Mouse (Mus musculus) stomach, embryonic 15.5 days (tissue): ENCODE measurements around the gene Cxcl9. TPM values are rescaled to one million over a fixed set of nuclear protein-coding genes. Genes with fewer than 3 reads are reported as not detected.
A peak's percentile ranks its signal among the peaks of the same experiment; 100 is the strongest.

Experiments
- ATAC-seq: fragments of 200-750 bp; cut with Nextera tagmentation; 2 replicates; pipeline ENCODE4 v1.8.0; 2017; ENCODE audit warnings: low read depth, moderate number of reproducible peaks, moderate TSS enrichment; ENCODE audit not compliant: insufficient read depth, low FRiP score
- H3K27ac ChIP-seq: fragments of 300-500 bp; sonication (generic); 2 replicates; pipeline ENCODE4 v1.5.1; 2015; ENCODE audit warnings: mild to moderate bottlenecking, inconsistent platforms
- H3K27me3 ChIP-seq: fragments of 300-500 bp; sonication (generic); replicated peaks from 2 replicates; pipeline ENCODE4 v1.6.1; 2015; ENCODE audit warnings: inconsistent platforms
- H3K36me3 ChIP-seq: fragments of 300-500 bp; sonication (generic); 2 replicates; pipeline ENCODE4 v1.6.1; 2015; ENCODE audit warnings: inconsistent platforms
- H3K4me1 ChIP-seq: fragments of 300-500 bp; sonication (generic); 2 replicates; pipeline ENCODE4 v1.6.1; 2015; ENCODE audit warnings: inconsistent platforms
- H3K4me2 ChIP-seq: fragments of 300-500 bp; sonication (generic); 2 replicates; pipeline ENCODE4 v1.6.1; 2015; ENCODE audit warnings: mild to moderate bottlenecking, inconsistent platforms
- H3K4me3 ChIP-seq: fragments of 300-500 bp; sonication (generic); replicated peaks from 2 replicates; pipeline ENCODE4 v1.5.1; 2015; ENCODE audit warnings: inconsistent platforms
- H3K9ac ChIP-seq: fragments of 300-500 bp; sonication (generic); 2 replicates; pipeline ENCODE4 v1.6.1; 2015; ENCODE audit warnings: inconsistent platforms
- H3K9me3 ChIP-seq: fragments of 300-500 bp; sonication (generic); 2 replicates; pipeline ENCODE4 v1.6.1; 2016; ENCODE audit warnings: inconsistent platforms
- WGBS: fragments of 180-500 bp; shearing (Covaris S2); methylation state at CpG from one replicate; pipeline ENCODE4 v1.1.7; 2015; 5-methylcytosine and 5-hydroxymethylcytosine counted together
- polyA plus RNA-seq: library from polyadenylated mRNA; unstranded; fragments of >200 nt; fragmentation: Nextera tagmentation; extraction: Ambion mirVana; gene quantifications from 2 replicates; pipeline ENCODE4 v1.2.1, GENCODE M21; 2015

Cxcl9 gene
- polyA plus RNA-seq, 1 experiment from 2014 or later, result not detected

DNA sequence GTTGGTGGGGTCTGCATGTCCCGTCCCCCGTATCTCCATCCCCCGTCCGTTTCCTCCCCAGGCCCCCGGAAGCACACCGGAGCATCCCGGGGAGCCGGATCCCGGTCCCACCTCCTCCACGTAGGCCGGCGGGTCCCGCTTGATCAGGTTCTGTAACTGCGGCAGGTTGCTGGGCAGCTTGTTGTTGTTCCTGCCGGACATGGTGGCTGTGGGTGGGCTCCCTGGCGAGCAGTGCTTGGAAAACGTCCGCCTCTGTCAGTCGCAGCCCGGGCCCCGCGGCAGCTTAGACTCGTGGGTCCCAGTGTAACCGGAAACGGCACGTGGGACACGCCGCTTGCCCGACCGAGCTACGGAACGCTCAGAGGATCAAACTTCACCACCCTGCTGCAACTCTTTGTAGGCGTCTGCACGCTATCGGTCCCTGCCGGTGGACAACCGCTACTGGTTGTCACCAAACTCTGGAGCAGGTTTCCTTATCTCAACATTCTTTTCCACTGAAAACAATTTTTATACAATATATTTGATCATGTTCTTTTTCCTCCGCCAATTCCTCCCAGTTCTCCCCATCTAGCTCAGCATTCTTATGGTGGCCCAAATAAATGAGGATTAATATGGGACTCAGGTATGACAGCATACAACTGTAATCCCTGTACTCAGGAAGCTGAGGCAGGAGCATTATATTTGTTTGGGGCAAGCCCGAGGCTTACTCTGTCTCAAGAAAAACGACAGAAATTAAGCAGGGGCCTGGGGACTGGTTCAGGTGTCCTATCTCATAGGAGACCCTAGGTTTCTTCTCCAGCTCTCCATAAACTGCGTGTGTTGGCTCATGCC, 18.0 kb downstream of the Cxcl9 start, which contains the start of gene Sdad1:
Gene Sdad1, minus strand, starts transcription at position 799 of the 831 bp plus-strand sequence.
- Histone ChIP-seq H3K27me3 (no peaks in the 10 kb centered on the region), H3K27ac (peak within 1 kb of the TSS; percentile 64), H3K36me3 (peaks cover 8% of the 10 kb centered on the region), H3K9ac (peak within 1 kb of the TSS; percentile 64), H3K4me3 (peak within 1 kb of the TSS; percentile 86), H3K4me2 (peak within 1 kb of the TSS; percentile 67), H3K4me1 (peaks cover 13% of the 10 kb centered on the region), H3K9me3 (no peaks in the 10 kb centered on the region)
- peak; percentile 96 for ATAC-seq
- WGBS, result 2% methylated on average over 41 of the region's 41 CpGs

DNA sequence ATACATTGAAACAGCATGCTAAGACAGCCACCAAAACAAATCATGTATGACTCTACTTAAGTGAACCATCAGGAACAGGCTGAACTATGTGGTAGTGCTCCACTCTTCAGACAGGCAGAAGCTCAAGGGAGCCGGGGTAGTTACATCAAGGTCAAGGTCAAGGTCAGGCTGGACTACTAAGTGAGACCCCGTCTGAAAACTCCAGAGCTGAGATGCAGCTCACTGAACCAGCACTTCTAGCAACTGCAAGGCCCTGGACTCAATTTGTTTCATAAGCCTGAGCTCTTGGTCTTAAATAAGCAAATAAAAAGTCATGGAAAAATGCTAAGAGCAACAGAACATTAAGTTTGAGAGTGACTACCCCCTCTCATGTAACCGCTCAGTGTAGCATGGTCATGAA, 23.6 kb downstream of the Cxcl9 start:
- Histone ChIP-seq H3K9ac (no peak overlapping the region), H3K9me3 (no peaks in the 10 kb centered on the region), H3K4me1 (peaks cover 9% of the 10 kb centered on the region), H3K36me3 (peaks cover 44% of the 10 kb centered on the region), H3K27me3 (no peaks in the 10 kb centered on the region), H3K27ac (no peak overlapping the region), H3K4me3 (no peak overlapping the region), H3K4me2 (no peak overlapping the region)
- ATAC-seq, result no peak
- 90% methylated on average over 3 of the region's 3 CpGs for WGBS

DNA sequence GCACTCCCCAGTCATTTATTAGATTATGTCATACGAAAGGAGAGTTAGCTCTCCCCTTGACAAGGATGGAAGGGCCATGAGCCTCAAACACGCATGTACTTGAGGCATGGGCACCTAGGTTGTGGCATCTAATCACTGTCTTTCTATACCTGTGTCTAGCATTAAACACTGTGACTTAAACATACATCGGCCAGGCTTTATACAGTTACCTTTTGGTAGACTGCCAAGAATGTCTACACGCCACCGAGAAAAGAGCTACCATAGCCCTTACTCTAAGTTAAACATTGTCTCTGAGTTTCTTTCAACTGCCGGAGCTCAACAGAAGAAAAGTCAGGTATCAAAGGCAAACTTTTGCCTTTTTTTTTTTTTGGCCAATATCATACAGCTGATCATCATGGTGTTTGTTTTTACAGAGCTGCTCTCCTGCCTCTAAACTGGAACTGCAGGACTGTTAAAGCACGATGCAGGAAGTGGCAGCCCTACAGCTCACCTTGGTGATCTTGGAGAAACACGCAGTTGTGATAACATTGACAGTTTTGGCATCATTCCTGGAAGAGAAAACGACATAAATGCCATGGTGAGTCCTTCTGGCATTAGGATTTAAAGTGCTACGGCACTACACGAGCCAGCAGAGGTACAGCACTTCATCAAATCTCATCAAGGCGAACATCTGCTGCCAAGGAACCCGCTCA, 25.6 kb downstream of the Cxcl9 start:
- Histone ChIP-seq H3K27ac (no peak overlapping the region), H3K36me3 (peaks cover 51% of the 10 kb centered on the region), H3K4me2 (no peak overlapping the region), H3K4me1 (no peaks in the 10 kb centered on the region), H3K9ac (no peak overlapping the region), H3K4me3 (no peak overlapping the region), H3K9me3 (no peaks in the 10 kb centered on the region), H3K27me3 (no peaks in the 10 kb centered on the region)
- ATAC-seq, result peak; percentile 66; the same call in 1 of the 2 replicates
- WGBS, result 77% methylated on average over 13 of the region's 13 CpGs

DNA sequence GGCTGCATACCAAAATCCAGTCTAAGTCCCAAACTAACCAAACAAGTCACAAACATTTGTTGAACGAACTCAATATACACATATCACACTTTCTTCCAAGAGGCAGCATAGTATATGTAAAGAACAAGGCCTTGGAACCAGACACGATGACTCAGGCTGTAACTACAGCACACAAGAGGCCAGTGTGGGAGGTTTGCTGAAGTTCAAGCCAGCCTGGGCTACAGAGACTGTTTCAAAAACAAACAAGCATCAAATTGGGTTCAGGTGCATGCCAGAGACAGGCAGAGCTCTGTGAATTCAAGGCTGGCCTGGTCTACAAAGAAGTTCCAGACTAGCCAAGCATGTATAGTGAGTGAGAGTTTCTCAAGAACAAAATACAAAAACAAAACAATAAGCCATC, 33.4 kb downstream of the Cxcl9 start:
- Histone ChIP-seq H3K4me3 (no peak overlapping the region), H3K4me1 (no peaks in the 10 kb centered on the region), H3K27me3 (no peaks in the 10 kb centered on the region), H3K36me3 (peaks cover 60% of the 10 kb centered on the region), H3K9me3 (no peaks in the 10 kb centered on the region), H3K27ac (no peak overlapping the region), H3K9ac (no peak overlapping the region), H3K4me2 (no peak overlapping the region)
- 95% methylated on average over 2 of the region's 2 CpGs for WGBS
- no peak for ATAC-seq

- no peak overlapping the region for H3K4me3 ChIP-seq
- H3K9me3 ChIP-seq, result no peaks in the 10 kb centered on the region
- peaks cover 63% of the 10 kb centered on the region for H3K36me3 ChIP-seq
- 77% methylated on average over 6 of the region's 6 CpGs for WGBS
- peak; percentile 61; the same call in 1 of the 2 replicates for ATAC-seq
- no peaks in the 10 kb centered on the region for H3K27me3 ChIP-seq
- no peak overlapping the region; the same call in 1 of the 2 replicates for H3K27ac ChIP-seq
- H3K4me2 ChIP-seq, result no peak overlapping the region
- H3K9ac ChIP-seq, result no peak overlapping the region
- no peaks in the 10 kb centered on the region for H3K4me1 ChIP-seq
Observed at GRCm38 (mm10) chr5:92291652-92292414, 36.0 kb downstream of the Cxcl9 start.

- H3K9me3 ChIP-seq, result no peaks in the 10 kb centered on the region
- no peak overlapping the region for H3K27ac ChIP-seq
- no peak overlapping the region for H3K9ac ChIP-seq
- H3K4me1 ChIP-seq, result no peaks in the 10 kb centered on the region
- no peak overlapping the region for H3K4me3 ChIP-seq
- no peak overlapping the region for H3K4me2 ChIP-seq
- H3K27me3 ChIP-seq, result no peaks in the 10 kb centered on the region
- 80% methylated on average over 6 of the region's 6 CpGs for WGBS
- ATAC-seq, result no peak
- peaks cover 55% of the 10 kb centered on the region for H3K36me3 ChIP-seq
Observed at GRCm38 (mm10) chr5:92287840-92288239, 40.0 kb downstream of the Cxcl9 start.

GRCm38 (mm10) chr5:92283107-92283506, 44.8 kb downstream of the Cxcl9 start:
- 43% methylated on average over 3 of the region's 3 CpGs for WGBS
- H3K27me3 ChIP-seq, result no peaks in the 10 kb centered on the region
- ATAC-seq, result no peak

DNA sequence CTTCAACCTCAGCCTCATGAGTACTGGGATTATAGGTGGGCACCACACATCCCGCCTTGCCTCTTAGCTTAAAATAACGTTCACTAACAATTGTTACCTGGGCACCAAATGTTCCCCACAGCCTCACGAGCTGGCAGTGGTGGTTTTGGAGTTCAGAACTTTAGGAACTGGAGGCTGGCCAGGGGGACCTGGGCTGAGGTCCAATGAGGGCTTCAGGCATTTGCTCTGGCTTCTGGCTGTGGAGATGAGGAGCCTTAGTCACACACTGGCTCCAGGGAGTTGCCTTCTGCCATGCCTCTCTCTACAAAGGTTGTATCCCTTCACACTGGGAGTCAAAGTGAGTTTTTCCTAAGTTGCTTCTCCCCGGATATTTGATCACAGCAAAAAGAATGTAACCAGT, 45.3 kb downstream of the Cxcl9 start:
- WGBS, result 69% methylated on average over 4 of the region's 4 CpGs
- H3K27me3 ChIP-seq, result no peaks in the 10 kb centered on the region
- no peak overlapping the region for H3K4me3 ChIP-seq
- H3K4me1 ChIP-seq, result peaks cover 8% of the 10 kb centered on the region; the same call in 1 of the 2 replicates
- H3K9me3 ChIP-seq, result no peaks in the 10 kb centered on the region
- no peak overlapping the region for H3K4me2 ChIP-seq
- H3K27ac ChIP-seq, result peak overlapping the region; percentile 28; the same call in 1 of the 2 replicates
- H3K9ac ChIP-seq, result no peak overlapping the region
- ATAC-seq, result no peak
- peaks cover 14% of the 10 kb centered on the region for H3K36me3 ChIP-seq

More at GRCm38 (mm10) chr5:92283107-92283506, 44.8 kb downstream of the Cxcl9 start:
- Histone ChIP-seq H3K4me1 (peaks cover 8% of the 10 kb centered on the region; the same call in 1 of the 2 replicates), H3K36me3 (peaks cover 18% of the 10 kb centered on the region), H3K27ac (peak overlapping the region; percentile 28; the same call in 1 of the 2 replicates), H3K9ac (no peak overlapping the region), H3K4me3 (no peak overlapping the region), H3K9me3 (no peaks in the 10 kb centered on the region), H3K4me2 (no peak overlapping the region)

DNA sequence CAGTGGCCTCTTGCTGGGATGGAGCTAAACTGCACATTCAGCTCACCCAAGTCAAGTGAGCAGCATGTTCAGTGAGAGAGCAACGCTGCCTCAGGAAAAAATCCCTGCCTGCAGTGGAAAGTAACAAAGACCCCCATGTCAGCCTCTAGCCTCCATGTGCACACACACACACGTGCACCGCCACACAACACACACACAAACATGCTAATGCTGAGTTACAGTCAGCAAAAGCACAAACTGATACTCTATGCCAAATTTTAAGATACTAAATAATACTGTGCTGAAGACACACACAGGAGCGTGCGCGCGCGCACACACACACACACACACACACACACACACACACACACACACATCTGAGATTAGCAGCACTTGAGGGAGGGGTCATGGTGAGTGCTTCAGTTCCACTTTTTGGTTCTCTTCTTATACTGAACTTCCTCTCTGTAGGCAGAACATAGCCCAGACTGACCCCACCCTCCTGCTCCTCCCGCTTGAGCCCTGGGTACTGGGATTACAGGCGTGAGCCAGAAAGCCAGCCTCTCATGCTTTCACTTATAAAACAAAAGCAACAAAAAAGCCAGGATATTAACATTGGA, 48.8 kb downstream of the Cxcl9 start:
- H3K9ac ChIP-seq, result no peak overlapping the region
- no peaks in the 10 kb centered on the region for H3K36me3 ChIP-seq
- no peak overlapping the region for H3K4me3 ChIP-seq
- 72% methylated on average over 10 of the region's 10 CpGs for WGBS
- no peak for ATAC-seq
- H3K4me1 ChIP-seq, result peaks cover 8% of the 10 kb centered on the region; the same call in 1 of the 2 replicates
- 0 out of 2 replicates have a peak overlapping the region, but pooled peaks have one; percentile 51 for H3K27ac ChIP-seq
- H3K4me2 ChIP-seq, result 0 out of 2 replicates have a peak overlapping the region, but pooled peaks have one; percentile 90
- no peaks in the 10 kb centered on the region for H3K9me3 ChIP-seq
- H3K27me3 ChIP-seq, result no peaks in the 10 kb centered on the region

GRCm38 (mm10) chr5:92277437-92278394, 50.2 kb downstream of the Cxcl9 start, which contains the start of gene Naaa:
Gene Naaa, minus strand, starts transcription at chr5:92278170.
- WGBS, result 3% methylated on average over 54 of the region's 54 CpGs

More at GRCm38 (mm10) chr5:92277437-92278394, 50.2 kb downstream of the Cxcl9 start, which contains the start of gene Naaa:
- Histone ChIP-seq H3K9me3 (no peaks in the 10 kb centered on the region), H3K4me1 (peaks cover 8% of the 10 kb centered on the region; the same call in 1 of the 2 replicates), H3K9ac (peak within 1 kb of the TSS; percentile 42), H3K36me3 (no peaks in the 10 kb centered on the region), H3K4me3 (peak within 1 kb of the TSS; percentile 75), H3K27ac (peak within 1 kb of the TSS; percentile 51; the same call in 1 of the 2 replicates), H3K4me2 (peak within 1 kb of the TSS; percentile 90), H3K27me3 (no peaks in the 10 kb centered on the region)
- ATAC-seq, result peak; percentile 97
